8 mouse cellular contexts compared by ENCODE assay signal in the genomic region with DNA sequence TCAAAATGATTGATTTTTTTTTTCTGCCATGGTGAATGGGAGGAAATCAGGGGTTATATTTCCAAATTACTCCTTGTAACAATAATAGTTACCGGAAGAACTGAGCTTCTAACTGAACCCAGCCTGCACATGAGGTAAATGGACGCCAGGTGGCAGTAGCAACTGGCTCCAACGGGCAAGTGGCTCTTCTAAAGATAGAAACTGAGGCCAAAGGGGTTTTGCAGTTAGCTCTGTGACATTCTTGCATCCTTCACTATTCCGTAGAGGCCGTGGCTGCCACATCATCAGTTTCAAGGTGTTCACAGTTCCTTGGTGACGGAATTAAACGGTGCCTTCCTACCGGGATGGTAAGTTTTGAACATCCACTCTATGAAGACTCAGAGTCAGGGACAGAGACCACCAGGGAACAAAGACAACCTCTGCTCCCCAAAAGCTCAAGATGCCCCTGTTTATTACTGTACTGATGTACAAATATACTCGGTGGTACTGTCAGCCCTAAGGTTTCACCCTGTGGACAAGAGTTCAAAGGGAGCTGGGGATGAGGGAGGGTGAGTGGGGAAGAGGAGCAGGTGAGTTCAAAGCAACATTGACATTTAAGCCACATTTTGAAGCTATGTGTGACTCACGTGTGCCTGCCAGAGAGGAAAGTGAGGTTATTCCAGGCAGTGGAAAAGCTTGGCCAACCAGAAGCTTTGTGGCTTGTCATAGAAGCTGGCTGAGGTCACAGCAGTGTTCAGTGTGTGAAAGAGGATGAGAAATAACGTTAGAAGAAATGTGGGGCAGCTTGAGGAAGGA.
DNase-seq lines count a peak whose midpoint lies in the region; ATAC-seq and TF ChIP-seq lines count a peak whose summit lies in the region.

No protein-coding gene starts in this region.

- peak; percentile 14 for DNase-seq in cerebellum, adult 9-10 months
- no peak for DNase-seq in cerebellum, adult 11-12 months
- DNase-seq in A20 (ENCODE audit: low read depth, low spot score): peak; percentile 82
- peak; percentile 52 for DNase-seq in adrenal gland, postnatal 25 days
- peak; percentile 27 for DNase-seq in kidney, postnatal 14 days
- peak; percentile 76 for DNase-seq in lung, embryonic 14.5 days
- peak; percentile 68 for DNase-seq in spleen, adult 12 weeks (ENCODE audit: low spot score)

- no peaks in the 10 kb centered on the region for H3K27me3 ChIP-seq in forebrain, embryonic 13.5 days
- H3K27me3 ChIP-seq in lung, embryonic 14.5 days (ENCODE audit: insufficient read depth, low read length): no peaks in the 10 kb centered on the region

- no peak overlapping the region for H3K4me3 ChIP-seq in forebrain, embryonic 13.5 days
- no peak overlapping the region for H3K4me3 ChIP-seq in lung, embryonic 14.5 days (ENCODE audit: low read depth, low read length)

- H3K27ac ChIP-seq in forebrain, embryonic 13.5 days: no peak overlapping the region
- no peak overlapping the region for H3K27ac ChIP-seq in lung, embryonic 14.5 days (ENCODE audit: low read depth)

- ATAC-seq in forebrain, embryonic 13.5 days: 0 out of 2 replicates have a peak, but pooled peaks have one; percentile 16
- ATAC-seq in lung, embryonic 14.5 days (ENCODE audit: insufficient read depth): no peak

- H3K9ac ChIP-seq in forebrain, embryonic 13.5 days: no peak overlapping the region
- no peak overlapping the region for H3K9ac ChIP-seq in lung, embryonic 14.5 days

- H3K9me3 ChIP-seq in forebrain, embryonic 13.5 days (replicated peaks): no peaks in the 10 kb centered on the region
- no peaks in the 10 kb centered on the region for H3K9me3 ChIP-seq in lung, embryonic 14.5 days (ENCODE audit: low read depth, low read length)

- peak; percentile 76 for TF ChIP-seq CTCF in lung, embryonic 14.5 days (IDR thresholded peaks at IDR 0.05; ENCODE audit: low read depth)

- 54% methylated on average over 11 of the region's 11 CpGs for WGBS in forebrain, embryonic 13.5 days
- WGBS in lung, embryonic 14.5 days: 33% methylated on average over 11 of the region's 11 CpGs

- H3K36me3 ChIP-seq in forebrain, embryonic 13.5 days (ENCODE audit: poor library complexity, severe bottlenecking): no peaks in the 10 kb centered on the region
- no peaks in the 10 kb centered on the region for H3K36me3 ChIP-seq in lung, embryonic 14.5 days (ENCODE audit: insufficient read depth)

- no peaks in the 10 kb centered on the region for H3K4me1 ChIP-seq in forebrain, embryonic 13.5 days
- H3K4me1 ChIP-seq in lung, embryonic 14.5 days (ENCODE audit: insufficient read depth): no peaks in the 10 kb centered on the region

- H3K4me2 ChIP-seq in forebrain, embryonic 13.5 days: no peak overlapping the region
- H3K4me2 ChIP-seq in lung, embryonic 14.5 days: no peak overlapping the region
